ENCODE assay signal across 8 mouse cellular contexts in the genomic region with DNA sequence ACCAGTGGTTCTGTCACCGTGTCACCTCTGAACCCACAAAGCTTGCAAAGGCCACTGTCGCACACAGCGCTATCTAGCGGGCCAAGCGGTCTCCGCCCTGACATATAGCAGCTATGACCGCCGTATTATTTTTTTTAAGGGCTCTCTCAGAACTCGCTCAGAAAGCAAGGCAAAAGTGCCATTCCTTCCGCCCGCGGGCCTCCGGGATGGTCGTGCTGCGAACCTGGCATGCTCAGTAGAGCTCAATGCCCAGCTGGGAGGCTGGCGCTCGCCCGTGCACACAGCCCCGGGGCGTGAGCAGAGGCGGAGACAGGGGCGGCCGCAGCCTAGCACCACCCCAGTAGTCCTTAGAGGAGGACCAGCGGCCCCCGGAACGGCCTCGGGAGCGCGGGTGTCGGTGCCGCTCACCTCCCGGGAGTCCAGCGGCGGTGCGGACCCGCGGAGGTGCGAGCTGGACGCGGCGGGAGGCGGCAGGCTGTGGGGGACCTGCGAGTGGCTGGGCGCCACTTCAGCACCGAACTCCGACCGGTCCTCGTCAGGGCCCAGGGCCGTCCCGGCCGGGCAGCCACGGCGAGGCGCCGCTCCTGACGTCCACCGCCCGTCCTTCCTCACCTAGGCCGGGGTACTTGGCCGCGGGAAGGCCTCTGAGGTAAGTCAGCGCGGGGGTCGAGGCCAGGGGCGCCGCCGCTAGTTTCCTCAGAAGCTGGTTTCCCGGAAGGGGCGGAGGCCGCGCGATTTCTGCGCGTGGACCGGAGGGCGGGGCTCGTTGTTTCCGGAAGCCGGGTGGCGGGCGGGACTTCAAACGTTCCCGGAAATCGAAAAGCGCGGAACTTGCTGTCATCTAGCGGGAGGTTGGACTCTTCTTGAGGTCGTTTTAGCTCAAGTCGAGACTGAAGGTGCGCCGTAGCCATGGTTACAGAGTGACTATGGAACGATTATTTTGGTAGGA. TPM values are rescaled to one million over a fixed set of nuclear protein-coding genes. Genes with fewer than 3 reads are reported as not detected.
DNase-seq lines count a peak whose midpoint lies in the region; ATAC-seq lines count a peak whose summit lies in the region.

Gene Ripk1, plus strand, starts transcription at position 306 of the 949 bp plus-strand sequence.
Gene Serpinb6a, minus strand, starts transcription at position 737 of the 949 bp plus-strand sequence.

- no peaks in the 10 kb centered on the region for H3K9me3 ChIP-seq in hindbrain, embryonic 14.5 days (ENCODE audit: control insufficient read depth, low read length)

- H3K27ac ChIP-seq in hindbrain, embryonic 14.5 days = peak within 1 kb of the TSS; percentile 88

- peaks cover 10% of the 10 kb centered on the region for H3K4me1 ChIP-seq in hindbrain, embryonic 14.5 days (replicated peaks; ENCODE audit: control insufficient read depth, insufficient read depth, low read length)

- peak within 1 kb of the TSS; percentile 80 for H3K9ac ChIP-seq in hindbrain, embryonic 14.5 days

- H3K36me3 ChIP-seq in hindbrain, embryonic 14.5 days (replicated peaks; ENCODE audit: control insufficient read depth, insufficient read depth) = no peaks in the 10 kb centered on the region

- peak within 1 kb of the TSS; percentile 64 for H3K4me2 ChIP-seq in hindbrain, embryonic 14.5 days (replicated peaks)

- WGBS in hindbrain, embryonic 14.5 days = under 1% methylated on average over 92 of the region's 92 CpGs

- H3K27me3 ChIP-seq in hindbrain, embryonic 14.5 days (ENCODE audit: control insufficient read depth, insufficient read depth, low read length) = no peaks in the 10 kb centered on the region

- H3K4me3 ChIP-seq in hindbrain, embryonic 14.5 days (replicated peaks; ENCODE audit: low read length) = peak within 1 kb of the TSS; percentile 82

- DNase-seq in R1 (ENCODE audit: low read depth, low spot score) = peak; percentile 95
- DNase-seq in cerebellum, postnatal 25 days = peak; percentile 90 to 93
- DNase-seq in frontal cortex, postnatal 25 days (ENCODE audit: low spot score in 2 of 2) = peak; percentile 75 to 83
- DNase-seq in hindbrain, embryonic 14.5 days (ENCODE audit: low spot score) = peak; percentile 89
- peak; percentile 89 to 91 for DNase-seq in layer of hippocampus, postnatal 36 days
- peak; percentile 96 for DNase-seq in lung, postnatal 36 days
- peak; percentile 94 for DNase-seq in retina, postnatal 1 day
- DNase-seq in urinary bladder, adult 18-20 months (ENCODE audit: low spot score in 2 of 2) = peak; percentile 84 to 91

- ATAC-seq in hindbrain, embryonic 14.5 days (ENCODE audit: low FRiP score) = peak; percentile 95

RNA-seq across cellular contexts. Expression of gene Ripk1, which starts in this region (rescaled TPM):
- polyA plus RNA-seq in hindbrain, embryonic 14.5 days (2014; fragmentation: Nextera tagmentation; extraction: Ambion mirVana) = 6.5 and 8.2 TPM in 2 replicates
- total RNA-seq in layer of hippocampus, postnatal 36 days (2021) = 1 to 10 TPM; 6.0 to 7.6 TPM

RNA-seq across cellular contexts. Expression of gene Serpinb6a, which starts in this region (rescaled TPM):
- polyA plus RNA-seq in hindbrain, embryonic 14.5 days (2014; fragmentation: Nextera tagmentation; extraction: Ambion mirVana) = 42.1 TPM in 2 replicates
- 10 to 100 TPM; 38.1 to 43.4 TPM for total RNA-seq in layer of hippocampus, postnatal 36 days (2021)

Comparison
In these comparisons a context has a peak if more than half of its experiments do, and no peak if none do; other contexts are left out.
1. Peak in every context shown above with its lines: DNase-seq, ATAC-seq, H3K4me3 ChIP-seq and H3K27ac ChIP-seq.